Mouse (Mus musculus) C2C12 (cell line): ENCODE results near the gene Hist1h2ah. TPM values are rescaled to one million over a fixed set of nuclear protein-coding genes. Genes with fewer than 3 reads are reported as not detected.
A peak's percentile ranks its signal among the peaks of the same experiment; 100 is the strongest.
"Not testable (repeated sequence)": the region's sequence is repeated elsewhere in the genome, so short reads cannot be mapped to it uniquely, and the experiment has no call there.

Source experiments
- H3K27me3 ChIP-seq: one replicate; pipeline ENCODE4 v1.6.1; 2011; ENCODE audit not compliant: control insufficient read depth, insufficient read depth, insufficient read length
- H3K36me3 ChIP-seq: one replicate; pipeline ENCODE4 v1.6.1; 2011; ENCODE audit not compliant: control insufficient read depth, insufficient read depth
- H3K4me3 ChIP-seq: one replicate; pipeline ENCODE4 v1.5.1; 2011; ENCODE audit warnings: mild to moderate bottlenecking, control low read depth; ENCODE audit not compliant: poor library complexity, insufficient read depth, severe bottlenecking
- H3K79me2 ChIP-seq: one replicate; pipeline ENCODE4 v1.6.1; 2011; ENCODE audit not compliant: control insufficient read depth, insufficient read depth
- H3K79me3 ChIP-seq: one replicate; pipeline ENCODE4 v1.6.1; 2011; ENCODE audit warnings: low read depth, control low read depth
- H3ac ChIP-seq: one replicate; pipeline ENCODE3; 2011; ENCODE audit warnings: low read depth; ENCODE audit not compliant: control insufficient read depth, insufficient read length
- CEBPB ChIP-seq: IDR thresholded peaks from one replicate; pipeline ENCODE4 v1.6.1; 2011; ENCODE audit warnings: low read depth, mild to moderate bottlenecking, control low read depth, moderate library complexity
- CTCF ChIP-seq: IDR thresholded peaks from one replicate; pipeline ENCODE4 v1.5.1; 2011; ENCODE audit not compliant: control insufficient read depth, insufficient read depth, insufficient read length
- FOSL1 ChIP-seq: IDR thresholded peaks from one replicate; pipeline ENCODE4 v1.8.0; 2011; ENCODE audit warnings: mild to moderate bottlenecking, low read length; ENCODE audit not compliant: poor library complexity, insufficient read depth, severe bottlenecking
- MAX ChIP-seq: IDR thresholded peaks from one replicate; pipeline ENCODE4 v1.6.1; 2011; ENCODE audit warnings: mild to moderate bottlenecking, control low read depth
- MYOD1 ChIP-seq: IDR thresholded peaks from one replicate; pipeline ENCODE4 v1.6.1; 2011; ENCODE audit warnings: low read depth; ENCODE audit not compliant: control insufficient read depth, insufficient read length
- MYOG ChIP-seq: IDR thresholded peaks from one replicate; pipeline ENCODE4 v1.6.1; 2011; ENCODE audit not compliant: control insufficient read depth, insufficient read length; ENCODE audit errors: extremely low read depth
- USF1 ChIP-seq: IDR thresholded peaks from one replicate; pipeline ENCODE4 v1.6.1; 2011; ENCODE audit warnings: low read depth, mild to moderate bottlenecking, control low read depth, moderate library complexity
- long read RNA-seq, 2 experiments: library from polyadenylated mRNA; unstranded; transcript quantifications; one replicate each; pipeline ENCODE4 v2.0.0; 2019 to 2020
- polyA plus RNA-seq: library from polyadenylated mRNA; unstranded; fragments of >200 nt; fragmentation: generic; extraction: Trizol; gene quantifications from one replicate; pipeline ENCODE4 v1.2.1, GENCODE M21; 2012; ENCODE audit warnings: missing spikeins

Hist1h2ah gene
- polyA plus RNA-seq = 9.5 TPM
- long read RNA-seq, experiment 1 = 0 reads
- long read RNA-seq, experiment 2 = 0 reads

- Histone ChIP-seq H3K4me3 (peak within 1 kb of the TSS; percentile 45), H3ac (peak within 1 kb of the TSS; percentile 83)
- H3K79me3 ChIP-seq, H3K27me3 ChIP-seq, H3K79me2 ChIP-seq, H3K36me3 ChIP-seq: not testable (repeated sequence)
Measured at GRCm38 (mm10) chr13:22035267-22036148, at the start of gene Hist1h2ah, which contains the start of gene Hist1h2bk. TSS of gene Hist1h2ah (minus strand) at chr13:22035568. TSS of gene Hist1h2bk (plus strand) at chr13:22035870.

GRCm38 (mm10) chr13:22084140-22084539 is 48.8 kb upstream of the Hist1h2ah start, which contains the start of gene Vmn1r188:
TSS of gene Vmn1r188 (plus strand) at chr13:22084440.
- not testable (repeated sequence) for H3K79me2 ChIP-seq, H3ac ChIP-seq, H3K79me3 ChIP-seq, H3K36me3 ChIP-seq, H3K4me3 ChIP-seq, H3K27me3 ChIP-seq

GRCm38 (mm10) chr13:22063468-22063867 is 28.1 kb upstream of the Hist1h2ah start:
- TF ChIP-seq MYOD1 = no peak
- TF ChIP-seq MYOG = no peak
- no peak for TF ChIP-seq CTCF
- no peak for TF ChIP-seq USF1
- no peak for TF ChIP-seq CEBPB
- no peak for TF ChIP-seq FOSL1
- no peak for TF ChIP-seq MAX
- H3K27me3 ChIP-seq = no peaks in the 10 kb centered on the region

GRCm38 (mm10) chr13:22061422-22061821 is 26.1 kb upstream of the Hist1h2ah start:
- Histone ChIP-seq H3K36me3 (no peaks in the 10 kb centered on the region), H3ac (no peak overlapping the region), H3K4me3 (no peak overlapping the region), H3K27me3 (no peaks in the 10 kb centered on the region), H3K79me2 (no peaks in the 10 kb centered on the region), H3K79me3 (no peaks in the 10 kb centered on the region)
- TF ChIP-seq CTCF (no peak), MAX (no peak), MYOG (no peak), USF1 (no peak), CEBPB (no peak), FOSL1 (no peak), MYOD1 (no peak)

More at GRCm38 (mm10) chr13:22063468-22063867, 28.1 kb upstream of the Hist1h2ah start:
- H3ac ChIP-seq = no peak overlapping the region
- H3K79me3 ChIP-seq = no peaks in the 10 kb centered on the region
- no peaks in the 10 kb centered on the region for H3K79me2 ChIP-seq
- no peaks in the 10 kb centered on the region for H3K36me3 ChIP-seq
- no peak overlapping the region for H3K4me3 ChIP-seq

- no peaks in the 10 kb centered on the region for H3K79me2 ChIP-seq
- no peak overlapping the region for H3ac ChIP-seq
- H3K79me3 ChIP-seq = no peaks in the 10 kb centered on the region
- H3K4me3 ChIP-seq = no peak overlapping the region
- no peaks in the 10 kb centered on the region for H3K27me3 ChIP-seq
- H3K36me3 ChIP-seq = no peaks in the 10 kb centered on the region
- TF ChIP-seq MYOD1 = no peak
- no peak for TF ChIP-seq CTCF
- TF ChIP-seq USF1 = no peak
- no peak for TF ChIP-seq CEBPB
- no peak for TF ChIP-seq MAX
- no peak for TF ChIP-seq FOSL1
- TF ChIP-seq MYOG = no peak
Measured at GRCm38 (mm10) chr13:22053754-22054153, 18.4 kb upstream of the Hist1h2ah start.

- no peak overlapping the region for H3ac ChIP-seq
- no peak for TF ChIP-seq USF1
- no peak for TF ChIP-seq MYOG
- H3K36me3 ChIP-seq = no peaks in the 10 kb centered on the region
- no peaks in the 10 kb centered on the region for H3K79me3 ChIP-seq
- H3K79me2 ChIP-seq = no peaks in the 10 kb centered on the region
- peak overlapping the region; percentile 24 for H3K4me3 ChIP-seq
- H3K27me3 ChIP-seq = no peaks in the 10 kb centered on the region
Measured at GRCm38 (mm10) chr13:22051523-22051859, 16.1 kb upstream of the Hist1h2ah start.
